Mouse (Mus musculus): ENCODE data around the gene Tigd3.

- TF ChIP-seq CTCF (IDR thresholded peaks at IDR 0.05; ENCODE audit: control insufficient read depth, insufficient read depth, insufficient read length) (no peak), FOSL1 (IDR thresholded peaks at IDR 0.05; ENCODE audit: insufficient read depth, low read length, poor library complexity, severe bottlenecking) (no peak), MYOD1 (IDR thresholded peaks at IDR 0.05; ENCODE audit: control insufficient read depth, insufficient read length, low read depth) (no peak), MAX (IDR thresholded peaks at IDR 0.05) (no peak), USF1 (IDR thresholded peaks at IDR 0.05; ENCODE audit: low read depth) (no peak)
These were observed 51.8 kb downstream of the Tigd3 start for GRCm38 (mm10) chr19:5841999-5842784.

All from C2C12 (cell line).